Mouse (Mus musculus) hindbrain, postnatal 0 days (tissue): ENCODE results near the gene Hk2. TPM values are rescaled to one million over a fixed set of nuclear protein-coding genes. Genes with fewer than 3 reads are reported as not detected.

ENCODE experiments used
- ATAC-seq: fragments of 200-750 bp; cut with Nextera tagmentation; 2 replicates; pipeline ENCODE4 v1.8.0; 2017; ENCODE audit warnings: mild to moderate bottlenecking, moderate TSS enrichment, moderate library complexity
- DNase-seq: peaks from one replicate; pipeline ENCODE4 v3.0.0-alpha.2; 2015; ENCODE audit warnings: low spot score
- H3K27ac ChIP-seq: fragments of 300-500 bp; sonication (generic); 2 replicates; pipeline ENCODE4 v1.5.1; 2014; ENCODE audit warnings: mild to moderate bottlenecking
- H3K27me3 ChIP-seq: fragments of 300-500 bp; sonication (generic); 2 replicates; pipeline ENCODE4 v1.6.1; 2014; ENCODE audit warnings: low read length, mixed read lengths; ENCODE audit not compliant: insufficient read depth
- H3K36me3 ChIP-seq: fragments of 300-500 bp; sonication (generic); 2 replicates; pipeline ENCODE4 v1.6.1; 2014; ENCODE audit warnings: low read length, mixed read lengths; ENCODE audit not compliant: insufficient read depth
- H3K4me1 ChIP-seq: fragments of 300-500 bp; sonication (generic); 2 replicates; pipeline ENCODE4 v1.6.1; 2014; ENCODE audit warnings: antibody characterized with exemption, low read length, mixed read lengths; ENCODE audit not compliant: insufficient read depth
- H3K4me2 ChIP-seq: fragments of 300-500 bp; sonication (generic); 2 replicates; pipeline ENCODE4 v1.6.1; 2014; ENCODE audit warnings: low read depth, mild to moderate bottlenecking, low read length, moderate library complexity, mixed read lengths
- H3K4me3 ChIP-seq: fragments of 300-500 bp; sonication (generic); 2 replicates; pipeline ENCODE4 v1.5.1; 2014; ENCODE audit warnings: low read length
- H3K9ac ChIP-seq: fragments of 300-500 bp; sonication (generic); replicated peaks from 2 replicates; pipeline ENCODE4 v1.6.1; 2014; ENCODE audit warnings: mild to moderate bottlenecking, low read length, moderate library complexity, mixed read lengths
- H3K9me3 ChIP-seq: fragments of 300-500 bp; sonication (generic); 2 replicates; pipeline ENCODE4 v1.6.1; 2016; ENCODE audit warnings: low read length, mixed read lengths
- CTCF ChIP-seq: IDR thresholded peaks from 2 replicates; pipeline ENCODE4 v1.5.1; 2016; ENCODE audit warnings: antibody characterized with exemption, control low read depth, low read depth
- WGBS: fragments of 180-500 bp; shearing (Covaris S2); extraction: QIAGEN DNeasy Blood & Tissue Kit; methylation state at CpG from one replicate; pipeline ENCODE4 v1.1.7; 2014; 5-methylcytosine and 5-hydroxymethylcytosine counted together
- polyA plus RNA-seq: library from polyadenylated mRNA; unstranded; fragments of >200 nt; fragmentation: Nextera tagmentation; extraction: Ambion mirVana; gene quantifications from 2 replicates; pipeline ENCODE4 v1.2.1, GENCODE M21; 2015
- total RNA-seq: library from RNA; depleted of rRNA; stranded (reverse); fragments of >200 nt; gene quantifications from 2 replicates; pipeline ENCODE4 v1.2.3, GENCODE M21; 2014

Hk2 gene
- total and polyA plus RNA-seq, 2 experiments from 2014 or later: 3.6 to 6.0 TPM

DNA sequence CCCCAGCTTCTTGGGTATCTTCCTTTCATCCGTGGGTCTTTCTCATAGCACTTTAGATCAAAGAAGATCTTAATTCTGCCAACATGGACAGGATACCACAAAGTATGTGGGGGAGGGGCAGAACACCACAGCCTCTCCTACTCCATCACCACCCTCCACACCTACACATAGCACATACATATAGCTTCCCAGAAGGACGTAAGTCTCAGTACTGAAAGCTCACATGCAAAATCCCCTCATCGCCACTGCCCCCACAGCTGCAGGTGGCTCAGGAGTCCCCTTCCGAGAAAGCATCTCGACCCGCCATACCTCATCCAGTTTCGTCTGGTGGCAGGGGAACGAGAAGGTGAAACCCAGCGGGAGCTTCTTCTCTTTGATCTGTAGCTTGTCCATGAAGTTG is 29.7 kb downstream of the Hk2 start:
- TF ChIP-seq CTCF: no peak
- H3K9ac ChIP-seq: no peak overlapping the region
- no peak for ATAC-seq
- H3K36me3 ChIP-seq: no peaks in the 10 kb centered on the region
- H3K27ac ChIP-seq: no peak overlapping the region
- 90% methylated on average over 9 of the region's 9 CpGs for WGBS
- no peak for DNase-seq
- H3K4me1 ChIP-seq: no peaks in the 10 kb centered on the region
- H3K9me3 ChIP-seq: no peaks in the 10 kb centered on the region
- H3K4me3 ChIP-seq: no peak overlapping the region
- H3K4me2 ChIP-seq: no peak overlapping the region
- no peaks in the 10 kb centered on the region for H3K27me3 ChIP-seq

DNA sequence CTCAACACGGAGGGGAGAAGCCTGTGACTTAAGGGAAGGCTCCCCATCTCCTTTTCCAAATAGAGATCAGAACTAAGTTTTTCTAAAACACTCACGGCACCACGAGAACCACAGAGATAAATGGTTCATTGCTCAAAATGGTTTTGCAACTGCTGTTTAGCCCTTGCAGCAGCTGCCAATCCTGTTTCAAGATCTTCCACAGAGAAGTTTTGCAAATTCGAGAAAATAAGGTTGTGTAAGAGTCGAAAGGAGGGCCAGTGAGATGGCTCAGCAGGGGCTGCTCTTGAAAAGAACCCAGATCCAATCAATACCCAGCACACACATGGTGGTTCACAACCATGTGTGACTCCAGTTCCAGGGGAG is 32.8 kb downstream of the Hk2 start:
- H3K27ac ChIP-seq: no peak overlapping the region
- no peaks in the 10 kb centered on the region for H3K36me3 ChIP-seq
- no peak overlapping the region for H3K9ac ChIP-seq
- ATAC-seq: no peak
- 0 out of 2 replicates have a peak, but pooled peaks cover 4% of the 10 kb centered on the region for H3K4me1 ChIP-seq
- WGBS: 80% methylated on average over 5 of the region's 5 CpGs
- no peak for DNase-seq
- no peak for TF ChIP-seq CTCF
- H3K4me2 ChIP-seq: no peak overlapping the region
- no peak overlapping the region for H3K4me3 ChIP-seq
- H3K9me3 ChIP-seq: no peaks in the 10 kb centered on the region
- no peaks in the 10 kb centered on the region for H3K27me3 ChIP-seq

DNA sequence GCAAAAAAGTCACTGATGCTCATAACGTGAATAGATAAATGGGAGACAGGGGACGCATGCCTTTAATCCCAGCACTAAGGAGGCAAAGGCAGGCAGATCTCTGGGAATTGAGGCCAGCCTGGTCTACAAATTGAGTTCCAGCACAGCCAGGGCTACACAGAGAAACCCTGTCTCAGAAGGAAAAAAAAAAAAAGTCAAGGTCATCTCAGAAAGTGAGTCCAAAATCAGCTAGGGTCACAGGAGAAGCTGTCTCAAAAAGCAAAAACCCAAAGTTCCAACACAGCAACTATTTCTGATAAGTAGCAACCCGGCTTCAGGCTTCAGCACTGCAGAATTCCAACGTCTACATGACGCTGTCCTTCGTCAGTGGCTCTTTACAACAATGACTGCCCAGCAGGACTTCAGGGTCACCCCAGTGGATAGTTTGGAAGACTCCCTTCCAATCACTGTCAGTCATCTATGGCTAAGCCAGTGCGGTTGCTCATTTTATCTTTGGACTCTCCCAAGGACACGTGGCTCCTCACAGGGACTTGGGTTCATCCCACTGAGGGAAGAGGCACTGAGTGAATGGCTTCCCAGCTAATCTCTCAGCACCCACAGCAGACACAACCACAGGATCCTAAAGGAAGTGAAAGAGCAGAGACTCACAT is 33.3 kb downstream of the Hk2 start:
- Histone ChIP-seq H3K4me2 (no peak overlapping the region), H3K27ac (no peak overlapping the region), H3K27me3 (no peaks in the 10 kb centered on the region), H3K4me1 (0 out of 2 replicates have a peak, but pooled peaks cover 4% of the 10 kb centered on the region), H3K9me3 (no peaks in the 10 kb centered on the region), H3K4me3 (no peak overlapping the region), H3K36me3 (no peaks in the 10 kb centered on the region), H3K9ac (no peak overlapping the region)
- DNase-seq (no peak), ATAC-seq (no peak)
- no peak for TF ChIP-seq CTCF
- WGBS: 80% methylated on average over 8 of the region's 8 CpGs

DNA sequence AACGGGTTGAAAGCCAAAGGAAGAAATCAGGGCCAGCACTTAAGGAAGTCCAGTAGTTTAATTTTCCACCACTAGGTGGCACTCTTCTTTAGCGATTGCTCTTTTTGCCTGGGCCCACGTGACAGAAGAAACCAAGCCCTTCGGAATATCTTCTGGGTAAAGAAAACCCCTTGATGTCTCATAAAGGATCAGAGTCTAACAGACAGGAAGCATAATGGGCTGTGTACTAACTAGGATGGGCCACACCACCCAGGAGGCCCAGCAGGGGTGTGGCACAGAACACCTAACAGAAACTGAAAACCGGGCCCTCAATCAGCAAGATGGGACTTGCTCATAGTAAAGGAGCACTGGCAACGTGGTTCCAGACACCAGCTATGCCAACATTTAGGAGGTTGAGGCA is 34.0 kb downstream of the Hk2 start:
- peak; percentile 36 for ATAC-seq
- 0 out of 2 replicates have a peak, but pooled peaks cover 4% of the 10 kb centered on the region for H3K4me1 ChIP-seq
- 28% methylated on average over 6 of the region's 6 CpGs for WGBS
- H3K9me3 ChIP-seq: no peaks in the 10 kb centered on the region
- peak; percentile 82 for TF ChIP-seq CTCF
- no peak overlapping the region for H3K9ac ChIP-seq
- H3K27ac ChIP-seq: no peak overlapping the region
- H3K36me3 ChIP-seq: no peaks in the 10 kb centered on the region
- peak; percentile 94 for DNase-seq
- no peak overlapping the region for H3K4me2 ChIP-seq
- H3K4me3 ChIP-seq: no peak overlapping the region
- H3K27me3 ChIP-seq: no peaks in the 10 kb centered on the region

DNA sequence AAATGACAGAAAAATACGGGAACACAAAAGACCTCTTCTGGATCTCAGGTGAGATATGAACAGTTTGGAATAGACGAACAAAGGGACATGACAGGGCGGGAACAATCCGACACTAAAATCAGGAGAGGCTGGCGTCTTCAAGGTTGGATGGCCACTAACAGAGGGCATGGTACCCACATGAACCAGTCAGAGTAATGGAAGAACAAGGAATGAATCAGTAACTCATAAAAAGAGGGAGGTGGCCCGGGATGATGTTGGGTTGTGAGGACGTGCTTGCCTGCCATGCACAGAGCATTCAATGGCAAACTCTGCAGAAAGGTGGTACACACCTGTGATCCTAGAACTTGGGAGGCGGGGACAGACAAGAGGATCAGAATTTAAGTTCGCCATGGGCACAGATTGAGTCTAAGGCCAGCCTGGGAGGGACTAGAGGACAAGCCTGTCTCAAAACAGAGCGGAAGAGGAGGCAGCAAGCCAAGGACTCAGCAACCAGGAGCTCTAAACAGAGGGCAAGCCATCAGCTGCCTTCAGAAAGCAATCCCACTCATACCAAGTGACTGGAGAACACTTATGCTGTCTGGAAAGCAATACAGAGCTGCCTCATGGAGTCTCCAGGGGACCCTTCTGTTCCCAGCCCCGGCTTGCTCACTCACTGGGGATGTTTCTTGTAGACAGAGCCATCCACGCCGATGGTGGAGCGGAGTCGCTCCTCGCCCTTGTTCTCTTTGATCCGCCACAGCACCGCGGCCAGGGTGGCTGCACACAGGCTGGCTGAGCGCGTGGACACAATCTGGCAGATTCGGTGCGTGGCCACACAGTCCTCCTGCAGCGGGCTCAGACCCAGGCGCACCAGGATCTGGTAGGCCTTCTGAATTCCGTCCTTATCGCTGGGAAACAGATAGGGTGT is 36.4 kb downstream of the Hk2 start:
- whole genome bisulfite sequencing: 91% methylated on average over 27 of the region's 27 CpGs
- no peaks in the 10 kb centered on the region for H3K36me3 ChIP-seq
- no peak overlapping the region for H3K27ac ChIP-seq
- no peak overlapping the region for H3K4me3 ChIP-seq
- H3K9ac ChIP-seq: no peak overlapping the region
- TF ChIP-seq CTCF: no peak
- no peaks in the 10 kb centered on the region for H3K27me3 ChIP-seq
- H3K4me1 ChIP-seq: 0 out of 2 replicates have a peak, but pooled peaks cover 4% of the 10 kb centered on the region
- no peaks in the 10 kb centered on the region for H3K9me3 ChIP-seq
- DNase-seq: no peak
- no peak overlapping the region for H3K4me2 ChIP-seq
- no peak for ATAC-seq

DNA sequence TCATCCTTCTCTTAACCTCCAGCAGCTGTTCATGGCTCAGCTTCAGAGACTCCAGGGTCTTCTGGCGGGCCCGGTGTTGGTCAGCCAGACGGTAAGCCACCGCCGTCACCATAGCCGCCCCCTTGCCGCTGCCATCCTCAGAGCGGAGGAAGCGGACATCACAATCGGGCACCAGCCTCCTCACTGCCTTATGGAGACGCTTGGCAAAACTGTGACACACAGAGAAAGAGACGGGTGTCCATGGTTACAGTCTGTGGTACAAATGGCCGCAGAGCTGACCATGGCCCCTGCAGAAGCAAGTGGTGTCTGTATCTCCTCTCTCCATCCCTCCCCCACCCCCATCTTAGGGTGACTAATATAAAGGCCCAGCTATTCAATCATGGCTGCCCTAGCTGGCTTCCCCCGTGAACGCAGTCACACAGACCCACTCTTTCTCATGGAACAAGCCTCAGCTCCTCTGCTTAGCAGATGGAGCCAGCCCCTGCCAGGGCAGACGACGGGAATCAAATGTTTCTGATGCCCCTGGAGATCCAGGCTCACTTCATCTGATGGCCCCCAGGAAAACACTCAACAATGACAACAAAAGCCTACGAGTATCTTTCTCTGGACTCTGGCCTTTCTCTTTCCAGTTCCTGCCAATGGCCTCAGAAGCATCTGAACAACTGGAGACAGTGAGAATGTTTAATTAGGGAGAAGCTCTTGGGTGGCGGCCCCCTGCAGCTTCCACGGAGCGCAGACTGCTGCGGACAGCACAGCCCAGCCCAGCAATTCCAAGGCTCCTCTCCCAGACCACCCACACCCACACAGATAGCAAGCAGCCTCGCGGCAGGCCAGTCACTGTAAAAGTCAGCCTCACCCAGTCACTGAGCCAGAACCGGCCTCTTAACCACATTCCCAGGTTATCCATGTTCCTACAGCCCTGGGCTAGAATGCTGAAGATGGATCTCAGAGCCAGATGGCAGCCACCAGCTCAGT is 37.3 kb downstream of the Hk2 start:
- H3K4me1 ChIP-seq: 0 out of 2 replicates have a peak, but pooled peaks cover 4% of the 10 kb centered on the region
- H3K36me3 ChIP-seq: no peaks in the 10 kb centered on the region
- no peak overlapping the region for H3K9ac ChIP-seq
- ATAC-seq (peak; percentile 46), DNase-seq (no peak)
- 66% methylated on average over 25 of the region's 25 CpGs for WGBS
- no peak overlapping the region for H3K4me3 ChIP-seq
- H3K27me3 ChIP-seq: no peaks in the 10 kb centered on the region
- TF ChIP-seq CTCF: no peak
- H3K4me2 ChIP-seq: no peak overlapping the region
- H3K9me3 ChIP-seq: no peaks in the 10 kb centered on the region
- peak overlapping the region; percentile 32; the same call in 1 of the 2 replicates for H3K27ac ChIP-seq
